Mouse (Mus musculus) MEL (cell line): ENCODE results near the gene Gm15737. TPM values are rescaled to one million over a fixed set of nuclear protein-coding genes. Genes with fewer than 3 reads are reported as not detected.

Experiments
- DNase-seq: peaks from one replicate; pipeline ENCODE4 v3.0.0; 2011; ENCODE audit warnings: low read depth, low spot score
- H3K27ac ChIP-seq: 2 replicates; pipeline ENCODE4 v1.5.1; 2012; ENCODE audit warnings: low read depth, mild to moderate bottlenecking, control low read depth, low read length, moderate library complexity; ENCODE audit not compliant: control insufficient read depth
- H3K27me3 ChIP-seq, 2 experiments: fragments of 150-350 bp in 1 of 2; sonication (generic) in 1 of 2; 2 replicates each; pipeline ENCODE4 v1.6.1; 2012; ENCODE audit warnings: low read length in 2 of 2, mild to moderate bottlenecking in 2 of 2, improper control_type of control experiment in 1 of 2, moderate library complexity in 1 of 2; ENCODE audit not compliant: insufficient read depth in 2 of 2, control insufficient read depth in 1 of 2
- H3K36me3 ChIP-seq, 2 experiments: 2 replicates each; pipeline ENCODE4 v1.6.1; 2012 to 2014; ENCODE audit warnings: low read length in 2 of 2, improper control_type of control experiment in 1 of 2, inconsistent platforms in 1 of 2, mild to moderate bottlenecking in 1 of 2; ENCODE audit not compliant: insufficient read depth in 2 of 2, control insufficient read depth in 1 of 2
- H3K4me1 ChIP-seq, 2 experiments: fragments of 150-350 bp in 1 of 2; sonication (generic) in 1 of 2; 2 replicates each; pipeline ENCODE4 v1.6.1; 2012; ENCODE audit warnings: low read length in 2 of 2, improper control_type of control experiment in 1 of 2, mild to moderate bottlenecking in 1 of 2; ENCODE audit not compliant: insufficient read depth in 2 of 2, control insufficient read depth in 1 of 2
- H3K4me3 ChIP-seq, 2 experiments: fragments of 150-350 bp in 1 of 2; sonication (generic) in 1 of 2; 2 replicates each; pipeline ENCODE4 v1.5.1; 2012; ENCODE audit warnings: low read depth in 2 of 2, low read length in 2 of 2, mild to moderate bottlenecking in 2 of 2, moderate library complexity in 2 of 2, control low read depth in 1 of 2, improper control_type of control experiment in 1 of 2; ENCODE audit not compliant: control insufficient read depth in 1 of 2, insufficient read depth in 1 of 2
- H3K79me2 ChIP-seq: 2 replicates; pipeline ENCODE4 v1.6.1; 2012; ENCODE audit warnings: mild to moderate bottlenecking, low read length, moderate library complexity; ENCODE audit not compliant: control insufficient read depth, poor library complexity, insufficient read depth
- H3K9ac ChIP-seq: 2 replicates; pipeline ENCODE4 v1.6.1; 2012; ENCODE audit warnings: low read depth, mild to moderate bottlenecking, control low read depth, low read length, moderate library complexity; ENCODE audit not compliant: control insufficient read depth, poor library complexity, severe bottlenecking
- H3K9me3 ChIP-seq: fragments of 150-350 bp; sonication (generic); replicated peaks from 2 replicates; pipeline ENCODE4 v1.6.1; 2012; ENCODE audit warnings: mild to moderate bottlenecking, low read length, improper control_type of control experiment, moderate library complexity; ENCODE audit not compliant: insufficient read depth
- BHLHE40 ChIP-seq: IDR thresholded peaks from 2 replicates; pipeline ENCODE4 v1.6.1; 2012; ENCODE audit warnings: low read depth, mild to moderate bottlenecking, inconsistent platforms, low read length, improper control_type of control experiment, borderline replicate concordance
- CHD1 ChIP-seq: IDR thresholded peaks from 2 replicates; pipeline ENCODE4 v1.6.1; 2012; ENCODE audit warnings: low read depth, mild to moderate bottlenecking, inconsistent platforms, low read length, improper control_type of control experiment
- CTCF ChIP-seq, 3 experiments: IDR thresholded peaks in 2 of 3; conservative IDR thresholded peaks in 1 of 3; 2 replicates each; pipeline ENCODE4 v1.5.1; 2011 to 2012; ENCODE audit warnings: low read length in 3 of 3, low read depth in 2 of 3, mild to moderate bottlenecking in 2 of 3, improper control_type of control experiment in 1 of 3, inconsistent platforms in 1 of 3, mixed read lengths in 1 of 3, moderate library complexity in 1 of 3; ENCODE audit not compliant: control insufficient read depth in 1 of 3, insufficient read depth in 1 of 3, poor library complexity in 1 of 3, severe bottlenecking in 1 of 3
- ELF1 ChIP-seq: IDR thresholded peaks from 2 replicates; pipeline ENCODE4 v1.6.1; 2014; ENCODE audit warnings: low read depth, mild to moderate bottlenecking, inconsistent platforms, low read length, improper control_type of control experiment, moderate library complexity
- EP300 ChIP-seq, 2 experiments: IDR thresholded peaks; 2 replicates each; pipeline ENCODE4 v1.6.1; 2011; ENCODE audit warnings: improper control_type of control experiment in 2 of 2, low read length in 2 of 2, low read depth in 1 of 2, mild to moderate bottlenecking in 1 of 2
- ETS1 ChIP-seq: IDR thresholded peaks from 2 replicates; pipeline ENCODE4 v1.6.1; 2012; ENCODE audit warnings: low read depth, mild to moderate bottlenecking, inconsistent platforms, low read length, improper control_type of control experiment, moderate library complexity
- GABPA ChIP-seq: IDR thresholded peaks from 2 replicates; pipeline ENCODE4 v1.6.1; 2012; ENCODE audit warnings: low read depth, mild to moderate bottlenecking, inconsistent platforms, low read length, improper control_type of control experiment, moderate library complexity
- GATA1 ChIP-seq: IDR thresholded peaks from 2 replicates; pipeline ENCODE4 v1.6.1; 2011; ENCODE audit warnings: low read depth, low read length, improper control_type of control experiment
- JUND ChIP-seq: IDR thresholded peaks from 2 replicates; pipeline ENCODE4 v1.6.1; 2011; ENCODE audit warnings: low read depth, mild to moderate bottlenecking, improper control_type of control experiment, low read length
- MAZ ChIP-seq: IDR thresholded peaks from 2 replicates; pipeline ENCODE4 v1.6.1; 2012; ENCODE audit warnings: low read depth, mild to moderate bottlenecking, inconsistent platforms, low read length, improper control_type of control experiment
- MEF2A ChIP-seq: IDR thresholded peaks from 2 replicates; pipeline ENCODE4 v1.6.1; 2014; ENCODE audit warnings: low read depth, mild to moderate bottlenecking, inconsistent platforms, low read length, improper control_type of control experiment; ENCODE audit not compliant: poor library complexity, insufficient replicate concordance, severe bottlenecking; ENCODE audit errors: extremely low read depth
- MYC ChIP-seq: IDR thresholded peaks from 2 replicates; pipeline ENCODE4 v1.6.1; 2011; ENCODE audit warnings: low read depth, mild to moderate bottlenecking, low read length, improper control_type of control experiment, moderate library complexity
- NELFE ChIP-seq: IDR thresholded peaks from 2 replicates; pipeline ENCODE4 v1.6.1; 2011; ENCODE audit warnings: low read depth, low read length, improper control_type of control experiment
- NRF1 ChIP-seq: IDR thresholded peaks from 2 replicates; pipeline ENCODE4 v1.6.1; 2014; ENCODE audit warnings: low read depth, mild to moderate bottlenecking, inconsistent platforms, low read length, improper control_type of control experiment, moderate library complexity; ENCODE audit not compliant: poor library complexity, insufficient read depth, severe bottlenecking
- POLR2A ChIP-seq, 2 experiments: IDR thresholded peaks; 2 replicates each; pipeline ENCODE4 v1.6.1; 2011 to 2012; ENCODE audit warnings: low read length in 2 of 2, mild to moderate bottlenecking in 2 of 2, control low read depth in 1 of 2, improper control_type of control experiment in 1 of 2, low read depth in 1 of 2, moderate library complexity in 1 of 2; ENCODE audit not compliant: control insufficient read depth in 1 of 2, insufficient read depth in 1 of 2, poor library complexity in 1 of 2
- POLR2AphosphoS2 ChIP-seq: IDR thresholded peaks from 2 replicates; pipeline ENCODE4 v1.6.1; 2011; ENCODE audit warnings: low read length, improper control_type of control experiment
- POLR2AphosphoS5 ChIP-seq: IDR thresholded peaks from 2 replicates; pipeline ENCODE4 v1.6.1; 2012; ENCODE audit warnings: low read depth, borderline replicate concordance, mild to moderate bottlenecking, inconsistent platforms, low read length, moderate library complexity, mixed read lengths
- RAD21 ChIP-seq: IDR thresholded peaks from 2 replicates; pipeline ENCODE4 v1.6.1; 2011; ENCODE audit warnings: mild to moderate bottlenecking, low read depth, low read length, improper control_type of control experiment
- RCOR1 ChIP-seq: IDR thresholded peaks from 2 replicates; pipeline ENCODE4 v1.6.1; 2012; ENCODE audit warnings: low read depth, mild to moderate bottlenecking, inconsistent platforms, low read length, improper control_type of control experiment
- SIN3A ChIP-seq: IDR thresholded peaks from 2 replicates; pipeline ENCODE4 v1.6.1; 2012; ENCODE audit warnings: low read length, improper control_type of control experiment, inconsistent platforms
- SMC3 ChIP-seq: IDR thresholded peaks from 2 replicates; pipeline ENCODE4 v1.6.1; 2011; ENCODE audit warnings: low read depth, low read length, improper control_type of control experiment
- TAL1 ChIP-seq: IDR thresholded peaks from 2 replicates; pipeline ENCODE4 v1.6.1; 2012; ENCODE audit warnings: mild to moderate bottlenecking, inconsistent platforms, low read length, moderate library complexity, mixed read lengths
- TBP ChIP-seq: IDR thresholded peaks from 2 replicates; pipeline ENCODE4 v1.8.0; 2011; ENCODE audit warnings: low read depth, low read length, improper control_type of control experiment
- TCF12 ChIP-seq: IDR thresholded peaks from 2 replicates; pipeline ENCODE4 v1.6.1; 2014; ENCODE audit warnings: low read depth, mild to moderate bottlenecking, inconsistent platforms, low read length, improper control_type of control experiment, moderate library complexity
- ZC3H11A ChIP-seq: IDR thresholded peaks from 2 replicates; pipeline ENCODE4 v1.6.1; 2012; ENCODE audit warnings: low read depth, mild to moderate bottlenecking, inconsistent platforms, low read length, improper control_type of control experiment
- ZKSCAN1 ChIP-seq: IDR thresholded peaks from 2 replicates; pipeline ENCODE4 v1.6.1; 2012; ENCODE audit warnings: low read depth, mild to moderate bottlenecking, inconsistent platforms, low read length, improper control_type of control experiment, moderate library complexity
- ZMIZ1 ChIP-seq: IDR thresholded peaks from 2 replicates; pipeline ENCODE4 v1.6.1; 2012; ENCODE audit warnings: low read depth, mild to moderate bottlenecking, inconsistent platforms, low read length, improper control_type of control experiment, moderate library complexity
- ZNF384 ChIP-seq: IDR thresholded peaks from 2 replicates; pipeline ENCODE4 v1.6.1; 2012; ENCODE audit warnings: low read depth, mild to moderate bottlenecking, inconsistent platforms, low read length, improper control_type of control experiment
- polyA plus RNA-seq, 2 experiments: library from polyadenylated mRNA; stranded (reverse) in 1 of 2; unstranded in 1 of 2; fragments of >175 nt in 1 of 2; fragments of >200 nt in 1 of 2; gene quantifications; 2 replicates each; pipeline versions ENCODE4 v1.2.1 to v1.2.4; 2012; ENCODE audit warnings: low replicate concordance in 2 of 2, low read depth in 1 of 2; ENCODE audit not compliant: insufficient read length in 2 of 2, insufficient read depth in 1 of 2, missing spikeins in 1 of 2
- total RNA-seq: library from RNA; depleted of rRNA; stranded (reverse); fragments of 300-350 nt; gene quantifications from 2 replicates; pipeline ENCODE4 v1.2.3, GENCODE M21; 2012

Gene Gm15737
- total and polyA plus RNA-seq, 3 experiments = not detected

- no peak overlapping the region for H3K4me3 ChIP-seq
- no peak overlapping the region for H3K9ac ChIP-seq
- no peak for DNase-seq
- no peaks in the 10 kb centered on the region for H3K36me3 ChIP-seq
- H3K27ac ChIP-seq = no peak overlapping the region
- no peak for TF ChIP-seq BHLHE40
- no peak for TF ChIP-seq NRF1
- TF ChIP-seq MYC = no peak
- no peak for TF ChIP-seq MEF2A
- TF ChIP-seq, all 39 proteins: peak for 0
- Histone ChIP-seq H3K9me3 (no peaks in the 10 kb centered on the region), H3K27me3 (no peaks in the 10 kb centered on the region), H3K4me1 (no peaks in the 10 kb centered on the region), H3K79me2 (no peaks in the 10 kb centered on the region)
Measured at GRCm38 (mm10) chr6:92891535-92891934, 22.4 kb downstream of the Gm15737 start.

DNA sequence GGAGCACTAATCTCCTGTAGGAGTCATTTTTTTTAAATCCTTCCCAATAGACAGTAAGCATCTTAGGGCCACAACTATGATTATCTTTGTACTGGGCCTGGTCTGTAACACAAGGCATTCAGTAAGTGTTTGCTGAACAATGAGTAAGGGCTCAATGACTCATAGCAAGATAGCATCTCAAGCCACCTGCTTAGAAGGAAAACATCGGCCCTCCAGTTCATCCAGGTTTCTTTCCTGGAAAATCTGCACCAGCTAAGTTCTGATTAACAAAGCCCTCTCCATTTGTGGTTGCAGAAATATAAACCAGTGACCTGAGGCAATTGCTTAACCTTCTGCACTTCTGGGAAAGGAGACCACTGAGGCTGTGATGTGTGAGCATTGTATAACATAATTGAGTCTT lies 34.9 kb downstream of the Gm15737 start:
- no peak overlapping the region for H3K27ac ChIP-seq
- no peak for DNase-seq
- no peaks in the 10 kb centered on the region for H3K79me2 ChIP-seq
- H3K4me1 ChIP-seq = no peaks in the 10 kb centered on the region
- no peak overlapping the region for H3K4me3 ChIP-seq
- H3K9me3 ChIP-seq = no peaks in the 10 kb centered on the region
- H3K9ac ChIP-seq = no peak overlapping the region
- TF ChIP-seq SMC3 = no peak
- TF ChIP-seq MYC = no peak
- TF ChIP-seq CHD1 = no peak
- no peak for TF ChIP-seq GATA1
- no peak for TF ChIP-seq ELF1
- no peak for TF ChIP-seq ZKSCAN1
- no peak for TF ChIP-seq NELFE
- TF ChIP-seq TAL1 = no peak
- no peak for TF ChIP-seq TCF12
- TF ChIP-seq ZNF384 = no peak
- no peak for TF ChIP-seq MAZ
- TF ChIP-seq TBP = no peak
- TF ChIP-seq RCOR1 = no peak
- no peaks in the 10 kb centered on the region for H3K27me3 ChIP-seq
- H3K36me3 ChIP-seq = no peaks in the 10 kb centered on the region

DNA sequence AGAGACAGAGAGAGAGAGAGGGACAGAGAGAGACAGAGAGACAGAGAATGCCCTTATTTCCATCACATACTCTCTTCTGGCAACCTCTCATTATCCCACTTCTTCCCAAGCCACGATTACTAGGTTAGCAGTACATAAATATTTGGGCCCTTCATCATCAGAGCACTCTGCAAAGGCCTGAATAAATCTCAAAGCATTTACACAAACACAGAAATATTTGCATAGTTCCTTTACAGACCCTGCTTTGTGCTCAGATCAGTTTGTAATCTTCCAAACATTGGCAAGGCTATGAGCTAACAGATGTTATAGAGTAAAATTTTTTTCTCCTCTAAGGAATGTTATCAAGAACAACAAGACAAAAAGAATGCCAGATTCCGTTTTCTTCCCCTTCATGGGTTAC lies 35.3 kb downstream of the Gm15737 start:
- Histone ChIP-seq H3K27me3 (no peaks in the 10 kb centered on the region), H3K9ac (no peak overlapping the region), H3K4me3 (no peak overlapping the region), H3K36me3 (no peaks in the 10 kb centered on the region), H3K27ac (no peak overlapping the region), H3K9me3 (no peaks in the 10 kb centered on the region), H3K79me2 (no peaks in the 10 kb centered on the region), H3K4me1 (no peaks in the 10 kb centered on the region)
- no peak for DNase-seq
- TF ChIP-seq POLR2AphosphoS2 (no peak), ZMIZ1 (no peak), NELFE (no peak), ETS1 (no peak), TCF12 (no peak), CTCF (IDR thresholded peaks at IDR 0.05 in 2 of 3, conservative IDR thresholded peaks at IDR 0.05 in 1 of 3; ENCODE audit: control insufficient read depth in 1 of 3, insufficient read depth in 1 of 3, low read depth in 2 of 3, low read length in 3 of 3, poor library complexity in 1 of 3, severe bottlenecking in 1 of 3) (no peak), SIN3A (no peak), JUND (no peak), ZNF384 (no peak), GABPA (no peak), RAD21 (no peak), BHLHE40 (no peak), ZC3H11A (no peak), POLR2AphosphoS5 (no peak), EP300 (IDR thresholded peaks at IDR 0.05; ENCODE audit: low read depth in 1 of 2, low read length in 2 of 2) (no peak), POLR2A (IDR thresholded peaks at IDR 0.05; ENCODE audit: control insufficient read depth in 1 of 2, insufficient read depth in 1 of 2, low read depth in 1 of 2, low read length in 2 of 2, poor library complexity in 1 of 2) (no peak)
